Mouse (Mus musculus) CD4-positive, CD25-positive, alpha-beta regulatory T cell, adult 4 months (primary cell): ENCODE measurements around the gene Map3k11. TPM values are rescaled to one million over a fixed set of nuclear protein-coding genes. Genes with fewer than 3 reads are reported as not detected.
A peak's percentile ranks its signal among the peaks of the same experiment; 100 is the strongest.

Source experiments
- ATAC-seq: one replicate; pipeline ENCODE4 v1.8.0; 2017
- polyA plus RNA-seq, 2 experiments: library from polyadenylated mRNA; unstranded; fragments of 100-300 nt; shearing (Covaris generic); gene quantifications; one replicate each; pipeline ENCODE4 v1.2.1; 2017

Gene Map3k11
- polyA plus RNA-seq, 2 experiments from 2014 or later, result 6.3 to 8.4 TPM

DNA sequence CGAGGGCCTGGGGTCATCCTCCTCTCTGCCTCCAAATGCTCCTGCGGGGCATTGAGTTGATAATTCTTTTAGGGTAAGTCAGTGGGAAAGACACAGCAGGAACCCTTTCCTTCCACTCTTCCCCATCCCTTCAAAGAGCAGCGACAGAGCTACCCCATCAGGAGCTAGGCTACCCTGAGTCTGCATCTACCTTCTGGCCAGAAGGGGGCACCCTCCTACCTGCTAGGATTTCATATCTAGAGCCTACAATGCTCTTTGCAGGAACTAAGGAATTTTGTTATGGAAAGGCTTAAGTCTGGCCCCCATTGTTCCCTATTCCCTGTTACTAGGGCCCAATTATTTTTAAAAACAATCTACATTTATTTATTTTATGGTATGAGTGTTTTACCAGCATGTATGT lies 22.7 kb downstream of the Map3k11 start:
- ATAC-seq, result peak; percentile 45

DNA sequence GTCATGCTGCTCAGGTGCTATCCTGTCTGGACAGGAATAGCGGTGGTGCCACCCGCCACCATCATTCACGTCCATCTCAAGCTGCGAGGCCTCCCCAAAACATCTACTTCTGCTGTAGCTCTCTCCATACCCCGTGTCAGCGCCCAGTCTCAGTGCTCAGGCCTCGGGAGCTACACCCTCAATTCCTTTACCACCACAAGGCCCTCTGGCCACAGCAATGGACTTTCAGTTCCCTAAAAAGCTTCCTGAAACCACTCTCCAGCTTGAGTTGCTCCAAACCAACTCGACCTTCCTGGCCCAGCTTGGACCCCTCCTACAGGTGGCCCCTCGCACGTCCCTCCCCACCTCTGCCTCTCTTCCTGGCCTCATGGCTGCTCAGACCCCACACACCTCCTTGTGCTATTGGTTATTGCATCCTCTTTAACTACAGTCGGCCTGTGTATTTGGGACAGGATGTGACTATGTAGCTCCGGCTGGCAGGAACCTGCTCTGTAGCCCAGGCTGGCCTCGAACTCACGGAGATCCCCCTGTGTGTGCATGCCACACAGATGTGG lies 23.4 kb downstream of the Map3k11 start:
- ATAC-seq, result no peak

DNA sequence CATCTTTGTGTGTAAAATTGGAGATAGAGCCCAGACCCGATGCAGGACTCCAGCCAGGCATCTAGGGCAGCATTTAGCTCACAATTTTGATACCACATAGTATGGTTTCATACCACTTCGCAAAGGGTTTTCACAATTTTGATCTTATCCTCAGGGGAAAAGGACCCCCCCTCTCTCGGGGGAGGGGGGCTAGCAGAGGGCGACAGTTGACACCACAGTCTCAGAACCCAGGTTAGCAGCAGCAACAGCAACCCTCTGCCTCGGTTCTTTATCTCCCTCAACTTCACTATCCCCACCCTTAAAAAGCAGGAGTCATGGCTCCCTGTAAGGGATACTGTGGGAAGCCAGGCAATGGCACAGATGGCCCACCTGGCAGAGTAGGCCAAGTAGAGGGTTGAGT lies 24.7 kb downstream of the Map3k11 start:
- no peak for ATAC-seq

DNA sequence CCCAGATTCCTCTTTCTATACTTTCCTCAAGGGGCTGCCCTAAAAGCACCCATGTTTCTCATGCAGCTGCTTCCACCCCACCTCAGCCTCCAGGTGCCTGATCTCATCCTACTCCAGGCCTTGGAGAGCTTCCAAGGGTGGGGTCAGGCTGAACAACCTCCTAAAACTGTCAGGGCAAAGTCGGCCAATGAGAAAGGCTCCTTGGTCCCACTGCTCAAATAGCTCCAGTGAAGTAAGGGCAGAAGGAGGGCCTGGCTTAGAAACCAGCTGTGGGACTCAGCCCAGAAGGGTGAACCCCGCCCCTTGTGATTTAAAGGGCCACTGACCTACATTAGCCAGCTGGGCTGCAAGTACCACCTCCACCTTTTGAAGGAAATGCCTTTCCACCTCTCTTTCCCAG lies 25.2 kb downstream of the Map3k11 start:
- ATAC-seq, result no peak

DNA sequence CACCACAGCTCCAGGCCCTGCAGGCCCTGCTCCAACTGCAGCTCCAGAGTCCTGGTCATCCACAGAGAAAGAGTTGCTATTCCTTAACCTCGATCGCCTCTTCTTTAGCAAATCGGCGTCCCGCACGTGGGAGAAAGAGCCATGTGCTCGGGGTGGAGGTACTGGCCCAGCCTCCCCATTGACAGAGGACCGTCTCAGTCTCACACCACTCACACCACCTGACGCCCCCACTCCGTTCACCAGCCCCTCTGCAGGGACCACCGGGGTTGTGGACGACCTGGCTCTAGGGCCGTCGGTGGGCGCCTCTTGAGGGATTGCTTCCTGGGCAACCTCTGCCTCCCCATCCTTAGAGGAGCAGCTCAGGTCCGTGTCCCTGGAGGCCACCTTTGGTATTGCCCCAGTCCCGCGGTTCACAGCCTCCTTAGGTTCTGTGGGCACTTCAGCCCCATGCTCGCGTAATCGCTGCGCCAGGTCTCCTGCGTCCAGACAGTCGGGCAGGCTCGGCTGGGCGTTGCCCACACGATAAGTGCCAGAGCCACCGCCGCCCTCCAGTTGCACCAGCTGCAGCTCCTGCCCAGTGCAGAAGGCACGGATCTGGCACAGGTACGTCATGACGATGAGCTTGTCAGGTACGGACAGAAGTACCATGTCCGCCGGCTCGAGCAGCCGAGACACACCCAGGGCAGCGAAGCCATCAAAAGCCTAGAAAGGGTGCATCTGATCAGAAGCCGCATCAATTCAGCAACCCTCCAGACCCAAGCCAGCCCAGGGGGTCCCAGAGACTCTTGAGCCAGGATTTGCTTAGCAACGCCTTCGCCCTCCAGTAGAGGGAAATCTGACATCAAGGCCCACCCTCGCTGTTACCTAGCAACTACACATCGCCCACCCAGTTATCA lies 27.5 kb downstream of the Map3k11 start:
- ATAC-seq, result no peak

DNA sequence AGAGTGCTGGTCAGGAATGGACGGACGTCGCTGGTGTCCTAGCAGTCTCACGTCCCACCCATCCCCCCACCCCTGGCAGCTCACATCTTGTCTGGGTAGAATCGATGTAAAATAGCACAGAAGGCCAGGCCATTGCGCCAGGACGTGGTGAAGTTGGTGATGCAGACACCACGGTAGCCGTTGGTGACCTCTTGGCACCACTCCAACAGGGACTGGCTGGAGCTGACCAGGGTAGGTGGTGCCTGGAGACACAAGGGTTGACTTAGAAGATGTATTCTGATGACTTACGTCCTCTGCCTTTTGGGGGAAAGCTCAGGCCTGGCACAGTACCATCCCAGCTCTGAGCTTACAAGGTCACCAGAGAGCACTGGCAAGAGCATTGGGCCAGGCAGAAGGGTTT lies 28.4 kb downstream of the Map3k11 start:
- ATAC-seq, result no peak

DNA sequence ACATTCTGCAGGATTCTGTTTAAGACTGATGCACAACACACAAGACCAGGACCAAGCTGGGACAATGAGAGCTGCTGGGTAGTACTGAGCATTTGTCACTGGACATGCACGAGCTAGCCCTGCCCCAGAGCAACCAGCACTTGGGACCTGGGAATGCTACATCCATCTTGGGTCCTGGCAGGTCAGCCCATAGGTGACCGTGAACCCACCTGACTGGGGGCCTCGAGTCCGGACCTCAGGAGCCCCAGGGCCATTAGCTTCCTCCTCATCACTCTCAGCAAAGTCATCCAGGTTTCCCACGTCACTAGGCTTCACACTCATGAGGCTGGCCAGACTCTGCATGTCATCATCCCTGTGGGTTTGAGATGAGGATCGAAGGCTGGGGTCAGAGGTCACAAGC lies 32.7 kb downstream of the Map3k11 start:
- no peak for ATAC-seq

DNA sequence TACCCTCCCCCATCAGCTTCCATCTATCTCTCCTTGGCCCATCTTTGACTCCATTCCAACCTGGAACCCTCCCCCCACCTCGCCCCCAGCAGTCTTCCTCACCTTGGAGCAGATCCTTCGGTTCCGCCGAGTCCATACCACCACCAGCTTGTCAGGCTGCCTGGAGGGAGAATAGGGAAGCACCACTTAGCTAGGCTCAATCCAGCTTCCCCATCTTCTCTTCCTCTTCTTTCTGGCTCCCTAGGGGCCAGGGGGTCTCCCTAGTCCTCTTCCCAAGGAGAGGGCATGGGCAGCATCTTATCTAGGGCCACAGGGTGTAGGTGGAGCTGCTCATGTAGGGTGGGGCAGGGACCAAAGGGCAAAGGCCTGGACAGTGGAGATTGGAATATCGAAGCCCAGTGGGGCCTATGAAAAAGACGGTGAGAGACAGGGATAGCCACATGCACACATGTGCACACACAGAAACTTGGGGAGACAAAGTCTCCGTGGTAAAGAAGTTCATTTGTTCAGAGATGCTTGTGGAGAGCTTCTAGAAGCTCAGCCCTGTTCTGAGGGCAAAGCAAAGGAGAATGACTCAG lies 34.4 kb downstream of the Map3k11 start:
- ATAC-seq, result no peak

DNA sequence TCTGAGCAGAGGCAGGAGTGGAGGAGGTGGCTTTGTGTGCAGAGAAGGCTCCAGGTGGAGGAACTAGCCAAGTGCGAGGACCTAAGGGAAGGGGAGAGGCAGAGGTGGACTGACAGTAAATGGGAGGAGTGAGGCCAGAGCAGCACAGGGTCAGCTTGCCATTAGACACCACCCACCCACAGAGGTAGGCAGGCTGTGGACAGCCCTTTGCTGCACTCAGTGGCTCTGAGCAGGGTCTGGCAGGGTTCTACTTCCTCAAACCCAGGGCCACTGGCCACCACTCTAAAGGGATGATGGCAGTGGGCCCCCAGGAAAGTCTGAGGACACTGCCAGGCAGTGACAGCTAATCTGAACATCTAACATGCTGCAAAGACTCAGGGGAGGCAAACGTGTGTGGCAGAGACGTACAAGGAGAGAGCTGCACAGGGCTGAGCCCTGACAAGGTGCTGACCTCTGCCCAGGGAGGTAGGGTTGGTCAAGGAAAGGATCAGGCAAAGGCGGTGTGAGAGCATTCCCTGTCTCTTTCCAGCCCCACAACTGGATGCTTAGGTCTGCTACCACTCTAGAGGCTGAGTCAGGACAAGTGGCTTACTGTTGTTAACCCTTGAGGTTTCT lies 35.5 kb downstream of the Map3k11 start:
- ATAC-seq, result no peak

DNA sequence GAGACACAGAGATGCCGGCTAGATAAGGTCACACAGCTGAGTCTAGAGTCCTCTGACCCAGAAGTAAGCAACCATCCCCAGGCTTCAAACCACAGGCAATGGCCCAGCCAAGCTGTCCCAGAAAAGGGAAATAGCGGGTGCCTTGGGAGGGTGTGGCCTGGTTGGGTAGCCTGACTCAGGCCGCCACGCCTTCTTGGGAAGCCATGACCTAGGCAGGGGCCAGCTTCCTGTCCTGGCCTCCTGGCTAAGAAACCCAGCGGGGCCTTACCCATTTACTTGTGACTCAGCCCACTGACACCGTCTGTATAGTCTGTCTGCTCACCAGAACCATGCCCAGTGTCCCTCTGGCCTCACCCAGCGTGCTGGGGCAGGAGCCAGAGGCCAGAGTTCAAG lies 36.0 kb downstream of the Map3k11 start:
- no peak for ATAC-seq

DNA sequence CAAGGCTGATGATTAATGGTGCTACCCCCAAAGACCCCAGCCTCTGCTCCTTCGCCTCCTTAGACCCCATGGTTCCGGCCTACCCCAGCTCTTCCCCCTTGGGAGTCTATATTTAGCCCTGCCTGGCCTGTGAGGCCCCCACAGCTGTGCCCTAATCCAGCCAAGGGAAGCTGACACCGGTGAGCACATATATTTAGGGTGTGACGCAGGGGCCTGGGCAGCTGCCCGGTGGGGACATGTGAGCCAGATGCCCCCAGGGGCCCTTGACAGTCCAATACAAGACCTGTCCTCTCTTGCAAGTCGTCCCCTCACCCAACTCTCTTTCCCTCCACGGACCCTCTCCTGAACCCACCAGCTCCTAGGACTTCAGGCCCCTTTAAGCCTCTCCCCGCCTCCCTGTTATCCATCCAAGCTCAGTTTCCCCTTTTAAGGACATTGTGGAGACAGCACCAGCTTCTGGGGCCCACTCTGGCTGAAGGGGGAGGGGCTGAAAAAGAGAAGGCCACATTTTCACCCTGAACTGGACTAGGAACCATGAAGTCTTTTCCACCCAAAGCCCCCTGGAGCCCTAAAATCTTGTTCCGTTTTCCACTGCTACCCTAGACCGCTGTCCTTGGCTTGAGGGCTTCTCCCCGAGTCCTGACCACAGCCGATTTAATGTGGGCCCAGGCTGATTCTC lies 36.6 kb downstream of the Map3k11 start:
- ATAC-seq, result no peak

DNA sequence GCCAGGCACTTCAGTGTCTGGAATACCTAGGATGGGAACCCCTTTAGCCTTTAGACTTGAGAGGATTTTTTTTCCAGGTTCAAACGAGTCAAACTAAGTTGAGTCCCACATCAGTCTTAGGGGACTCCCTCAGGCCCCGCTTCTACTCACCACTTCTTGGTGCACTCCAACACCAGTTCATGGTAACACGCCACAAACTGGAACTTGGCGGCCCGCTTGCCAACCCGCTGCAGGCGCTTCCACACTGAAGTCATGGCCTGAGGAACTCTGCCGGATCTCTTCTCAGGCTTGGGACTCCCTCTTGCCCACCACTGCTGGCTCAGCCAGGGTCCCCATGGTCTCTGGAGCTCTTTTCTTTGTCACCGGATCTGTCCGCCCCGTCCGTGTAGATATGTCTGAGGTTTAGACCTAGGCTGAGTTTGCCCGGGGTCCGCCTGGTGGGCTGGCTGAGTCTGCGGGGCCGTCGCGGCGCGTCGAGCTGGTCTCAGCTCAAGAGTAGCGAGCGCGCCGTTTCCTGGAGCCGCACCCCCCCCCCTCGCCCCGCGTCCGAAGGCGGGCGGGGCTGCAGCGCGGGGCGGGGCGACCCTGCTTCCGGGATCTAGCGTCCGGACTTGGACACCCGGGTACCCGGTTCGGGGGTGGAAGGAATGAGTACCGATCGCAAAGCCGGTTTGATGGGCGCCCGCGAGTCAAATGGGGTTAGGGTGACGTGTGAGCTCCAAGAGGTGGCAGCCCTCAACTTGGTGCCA lies 37.4 kb downstream of the Map3k11 start, which contains the start of gene Ehbp1l1:
Gene Ehbp1l1 (minus strand): TSS at position 551 of the 749 bp plus-strand sequence.
- ATAC-seq, result peak; percentile 28

DNA sequence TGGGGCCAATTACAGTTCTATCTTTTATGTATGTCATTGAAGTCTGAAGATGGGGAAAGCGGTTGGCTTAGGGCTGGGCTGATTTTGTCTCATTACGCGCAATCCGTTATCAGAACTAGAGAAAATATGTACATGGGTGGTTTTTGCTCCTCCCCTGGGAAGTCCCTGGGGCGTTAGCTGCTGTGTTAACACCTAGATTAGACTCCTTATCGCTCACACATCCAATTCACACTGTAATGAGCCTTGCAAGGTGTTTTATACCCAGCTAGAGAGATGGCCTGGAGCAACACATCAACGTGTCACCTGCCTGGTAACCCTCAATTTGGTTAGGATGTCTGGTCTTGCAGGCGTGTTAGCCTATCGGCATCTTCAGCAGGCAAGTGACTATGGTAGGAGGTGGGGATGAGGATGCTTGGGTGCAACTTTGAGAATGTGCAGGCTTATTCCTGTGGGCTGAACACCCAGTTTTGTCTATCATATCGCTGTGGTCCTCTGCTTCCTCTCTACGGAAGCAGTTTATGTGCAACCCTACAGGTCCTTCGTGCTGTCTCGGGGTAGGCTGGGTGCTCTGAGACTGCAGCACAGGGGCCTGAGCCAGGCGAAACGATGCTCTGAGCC lies 38.5 kb downstream of the Map3k11 start:
- peak; percentile 68 for ATAC-seq

DNA sequence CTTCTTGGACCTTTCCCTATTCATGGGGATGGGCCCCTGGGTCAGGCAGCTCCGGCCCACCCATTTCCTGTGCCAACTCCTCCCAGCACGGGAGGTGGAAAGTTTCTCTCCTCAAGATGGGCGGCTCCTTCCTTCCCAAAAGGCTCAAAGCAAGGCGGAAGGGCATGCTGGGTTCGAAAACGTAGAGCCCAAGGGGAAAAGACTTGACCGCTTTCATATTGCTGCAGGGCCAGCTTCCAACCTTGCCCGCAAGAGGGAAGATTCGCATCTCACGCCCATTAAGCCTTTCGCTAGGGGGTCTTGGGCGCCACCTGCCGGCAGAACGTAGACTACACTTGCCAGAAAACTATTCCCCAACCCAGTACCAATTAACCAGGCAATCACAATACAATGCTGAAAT lies 39.2 kb downstream of the Map3k11 start:
- peak; percentile 17 for ATAC-seq

DNA sequence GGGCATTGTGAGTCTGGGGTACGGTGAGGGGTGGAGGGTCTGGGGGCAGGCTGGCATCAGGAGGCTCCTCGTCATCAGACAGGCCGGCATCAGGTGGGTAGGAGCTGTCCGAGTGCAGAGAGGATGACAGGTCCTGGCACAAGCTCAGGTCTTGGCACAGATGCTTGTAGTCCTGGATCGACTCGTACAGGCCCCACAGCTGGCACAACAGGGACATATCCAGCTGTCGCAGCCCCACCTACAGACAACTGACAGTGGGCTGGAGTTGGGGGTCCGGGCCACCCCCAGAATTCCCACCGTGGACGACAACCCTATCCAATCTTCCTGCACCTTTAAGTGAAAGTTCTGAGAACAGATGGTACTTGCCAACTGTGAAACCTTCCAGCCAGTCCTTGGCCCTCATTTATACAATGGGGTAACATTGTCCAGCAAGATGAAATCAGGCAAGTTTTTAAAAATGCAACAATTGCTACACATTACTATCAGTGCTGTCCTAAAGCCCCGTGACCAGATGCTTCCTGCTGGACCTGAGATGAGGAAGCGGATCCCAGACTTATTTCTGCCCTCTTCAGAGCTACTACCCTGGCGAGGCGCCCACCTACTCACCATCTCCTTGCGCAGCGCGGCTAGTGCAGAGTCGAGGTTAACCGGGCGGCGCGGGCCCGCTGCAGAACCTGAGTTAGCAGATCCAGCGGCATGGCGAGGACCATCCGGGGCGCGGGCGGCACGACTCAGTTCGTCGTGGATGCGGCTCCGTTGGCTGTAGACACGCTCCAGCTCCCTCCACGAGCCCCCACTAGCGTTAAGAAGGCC lies 40.3 kb downstream of the Map3k11 start:
- ATAC-seq, result no peak

DNA sequence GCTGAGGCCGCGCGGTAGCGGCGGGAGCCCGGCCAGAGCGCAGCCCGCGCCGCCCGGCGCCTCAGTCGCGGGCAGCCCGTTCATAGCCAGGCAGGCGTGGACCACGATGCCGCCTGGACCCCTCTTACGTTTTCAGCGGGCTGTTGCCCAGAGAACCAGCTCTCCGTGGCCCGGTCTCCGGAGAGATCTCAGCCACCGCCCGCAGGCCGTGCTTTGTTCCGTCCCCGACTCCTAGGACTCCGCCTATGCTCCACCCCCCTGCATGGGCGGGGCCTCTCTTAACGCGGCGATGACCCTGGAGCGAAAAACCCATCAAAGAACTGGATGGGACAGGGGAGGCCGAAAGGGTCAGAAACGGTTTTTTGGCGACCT lies 40.9 kb downstream of the Map3k11 start, which contains the start of gene Fam89b:
Gene Fam89b (minus strand): TSS at position 210 of the 372 bp plus-strand sequence.
- peak; percentile 43 for ATAC-seq

DNA sequence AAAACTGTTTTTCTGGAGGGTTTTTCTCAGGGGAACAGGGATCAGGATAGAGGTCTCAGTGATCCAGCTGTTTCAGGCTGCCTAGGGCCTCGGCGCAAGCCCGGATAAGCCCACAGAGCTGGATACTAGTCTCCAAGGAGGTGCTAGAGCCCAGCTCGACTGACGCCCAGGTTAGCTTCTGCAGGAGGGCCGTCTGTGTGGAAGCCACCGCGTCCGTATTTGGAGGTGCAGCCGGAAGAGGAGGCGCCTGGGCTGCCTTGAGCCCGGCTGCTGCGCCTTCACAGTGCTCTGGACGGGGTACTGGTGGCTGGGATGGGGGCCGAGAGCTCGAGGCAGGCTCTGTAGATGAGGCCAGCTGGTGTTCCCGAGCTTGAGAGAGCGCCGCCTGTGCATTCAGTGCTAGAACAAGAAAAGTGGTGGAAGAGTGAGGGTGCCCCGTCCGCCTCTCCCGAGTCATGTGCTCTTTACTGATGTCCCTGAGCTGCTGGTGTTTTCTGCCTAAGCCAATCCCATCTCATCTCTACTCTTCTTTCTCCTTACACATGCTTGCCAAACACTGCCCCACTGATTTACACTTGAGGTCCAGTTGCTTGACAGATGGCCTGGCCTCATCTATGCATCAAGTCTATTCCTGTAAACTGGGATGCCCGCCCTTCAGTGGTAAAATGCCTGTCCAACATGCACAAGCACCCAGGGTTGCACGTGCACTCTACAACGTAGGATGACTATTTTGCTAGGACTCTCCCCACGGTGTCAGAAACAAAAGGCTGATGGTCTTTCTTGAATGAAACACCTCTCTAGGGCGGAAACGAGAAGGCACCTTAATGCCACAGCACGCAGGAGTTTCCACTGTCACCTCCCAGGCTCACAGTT lies 42.0 kb downstream of the Map3k11 start:
- no peak for ATAC-seq

DNA sequence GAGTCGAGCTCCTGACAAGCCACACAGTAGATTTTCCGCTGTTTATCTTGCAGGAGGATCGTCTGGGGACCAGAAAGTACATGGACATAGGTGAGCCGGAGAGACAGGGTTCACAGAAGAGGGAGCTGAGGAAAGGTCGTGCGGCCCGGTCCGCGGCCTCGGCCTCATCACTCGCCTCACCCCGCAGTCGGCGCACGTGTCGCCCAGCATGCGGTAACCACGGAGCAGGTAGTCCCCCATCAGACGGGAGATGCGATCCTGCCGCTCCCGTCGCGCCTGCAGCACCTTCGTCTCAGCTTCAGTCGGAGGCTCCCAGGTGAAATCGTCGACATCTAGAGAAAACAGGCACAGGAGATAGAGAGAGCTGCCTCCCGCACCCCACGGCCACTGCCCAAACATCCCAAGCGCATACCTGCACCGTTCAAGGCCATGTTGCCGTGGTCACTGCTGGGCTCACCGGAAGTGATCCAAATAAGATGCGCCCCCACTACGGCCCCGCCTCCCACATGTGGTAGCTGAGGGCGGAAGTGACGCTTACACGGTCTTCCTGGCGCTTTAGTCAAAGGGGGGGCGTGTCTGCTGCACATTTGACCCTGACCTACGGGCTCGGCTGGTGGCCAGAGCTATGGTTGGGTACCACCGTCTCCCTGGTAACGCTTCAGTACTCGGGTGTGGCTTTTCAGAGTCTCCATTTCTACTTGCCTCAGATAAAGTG lies 42.9 kb downstream of the Map3k11 start:
- ATAC-seq, result peak; percentile 48

DNA sequence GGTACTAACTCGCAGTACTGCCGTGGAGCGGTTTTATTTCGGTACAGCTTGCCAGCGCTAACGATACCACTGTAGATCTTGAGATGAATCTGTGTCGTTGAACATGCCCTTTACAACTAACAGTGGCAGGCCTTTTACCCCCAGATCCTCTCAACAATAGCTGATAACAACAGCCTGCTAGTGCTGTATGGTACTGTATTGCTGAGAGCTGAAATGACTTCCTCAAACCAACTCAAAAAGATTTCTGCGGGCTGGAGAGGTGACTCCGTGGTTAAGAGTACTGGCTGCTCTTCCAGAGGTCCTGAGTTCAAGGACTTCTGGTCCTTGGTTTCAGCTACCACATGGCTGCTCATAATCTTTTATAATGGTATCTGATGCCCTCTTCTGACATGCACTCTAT lies 45.8 kb downstream of the Map3k11 start:
- ATAC-seq, result no peak
